Mouse (Mus musculus): ENCODE data around the gene Ugt1a1. TPM values are rescaled to one million over a fixed set of nuclear protein-coding genes. Genes with fewer than 3 reads are reported as not detected.

Ugt1a1 gene
- polyA plus RNA-seq, 2 experiments: 0.17 TPM; not detected in 1

DNA sequence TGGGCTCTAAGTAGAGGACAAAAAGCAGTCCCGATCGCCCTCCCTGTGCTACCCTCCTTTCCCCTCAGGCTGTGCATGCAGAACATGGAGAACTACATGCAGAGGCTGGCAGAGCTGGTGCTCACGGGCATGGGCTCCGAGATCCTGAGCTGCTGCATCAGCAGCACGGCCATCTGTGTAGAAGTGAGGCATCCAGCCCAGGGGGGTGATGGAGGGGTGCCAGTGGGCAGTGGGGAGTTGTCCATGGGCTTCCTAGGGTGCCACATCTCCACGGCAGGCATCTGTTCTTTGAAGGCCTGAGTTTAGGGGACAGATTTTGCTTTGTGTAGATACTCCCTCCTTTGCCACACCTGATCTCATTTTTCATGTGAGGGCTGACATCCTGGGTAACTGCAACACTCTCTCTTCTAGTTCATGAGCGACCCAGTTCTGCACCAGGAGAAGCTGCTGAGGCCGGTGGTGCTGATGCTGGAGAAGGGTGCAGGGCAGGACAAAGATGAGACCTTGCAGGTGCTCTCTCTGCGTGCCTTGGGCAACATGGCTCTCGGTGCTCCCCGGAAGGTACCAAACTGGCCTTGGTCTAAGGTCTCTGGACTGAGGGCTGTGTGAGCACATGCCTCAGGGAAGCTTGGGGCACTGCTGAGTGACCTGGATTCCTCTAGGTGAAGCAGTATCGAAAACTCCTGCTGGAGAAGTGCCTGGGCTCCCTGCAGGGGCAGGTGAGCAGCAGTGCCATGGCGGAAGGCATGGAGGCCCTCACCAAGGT lies 44.4 kb downstream of the Ugt1a1 start:
- WGBS (ENCODE audit: insufficient replicate concordance): 63% methylated on average over 13 of the region's 13 CpGs
- Histone ChIP-seq H3K4me2 (ENCODE audit: low read depth) (no peak overlapping the region), H3K4me1 (replicated peaks; ENCODE audit: control insufficient read depth in 2 of 2, insufficient read depth in 2 of 2, low read length in 1 of 2) (peaks cover 6 to 23% of the 10 kb centered on the region in 2 experiments; a peak in 3 of 4 replicates), H3K27ac (no peak overlapping the region), H3K4me3 (ENCODE audit: insufficient read depth in 1 of 2, low read depth in 2 of 2, low read length in 2 of 2) (no peak overlapping the region), H3K9ac (replicated peaks) (no peak overlapping the region), H3K36me3 (replicated peaks; ENCODE audit: control insufficient read depth, insufficient read depth, low read depth) (peaks cover 3% of the 10 kb centered on the region; the same call in 1 of the 2 replicates), H3K27me3 (ENCODE audit: control insufficient read depth, insufficient read depth, low read length) (no peaks in the 10 kb centered on the region), H3K9me3 (ENCODE audit: control insufficient read depth, low read length) (no peaks in the 10 kb centered on the region; the same call in 1 of the 2 replicates)
- no peak for TF ChIP-seq CTCF (IDR thresholded peaks at IDR 0.05; ENCODE audit: low read depth)
- TF ChIP-seq EP300 (IDR thresholded peaks at IDR 0.05; ENCODE audit: low read depth): no peak
- ATAC-seq (ENCODE audit: insufficient read depth): no peak
- no peak for DNase-seq (ENCODE audit: low read depth in 3 of 3, low spot score in 3 of 3)

DNA sequence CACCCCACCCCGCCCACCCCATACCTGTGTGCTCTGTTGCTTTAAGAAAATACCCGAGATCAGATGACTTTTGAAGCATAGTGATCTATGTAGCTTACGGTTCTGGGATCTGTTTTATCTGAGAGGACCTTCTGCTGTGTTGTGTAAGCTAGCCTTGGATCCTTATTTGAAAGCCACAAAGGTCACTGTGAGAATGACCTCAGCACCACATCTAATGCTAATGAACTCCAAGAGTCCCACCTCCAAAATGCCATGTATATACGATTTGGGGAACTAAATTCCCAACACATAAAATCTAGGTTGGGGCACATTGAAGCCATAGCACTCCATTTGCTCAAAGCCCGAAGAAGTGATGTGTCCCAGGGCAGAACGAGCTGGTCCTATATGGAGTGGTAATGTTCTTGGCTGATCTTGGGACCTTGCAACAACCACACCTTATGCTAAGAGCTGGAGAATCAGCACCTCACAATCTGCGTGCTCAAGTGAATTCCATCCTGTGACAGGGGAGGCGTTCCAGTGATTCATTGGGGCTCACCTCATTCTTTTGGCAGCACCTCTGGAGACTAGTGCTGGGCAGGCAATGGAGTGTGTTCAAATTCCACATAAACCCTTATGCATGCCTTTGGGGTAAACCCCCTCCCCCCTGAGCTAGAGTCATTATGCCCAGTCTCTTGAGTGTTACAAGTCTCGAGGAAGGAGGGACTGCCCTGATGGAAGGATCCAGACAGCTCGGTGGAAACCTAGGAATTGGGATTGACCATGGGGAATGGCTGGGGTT lies 45.3 kb downstream of the Ugt1a1 start:
- ATAC-seq (ENCODE audit: insufficient read depth) (no peak), DNase-seq (ENCODE audit: low read depth in 3 of 3, low spot score in 3 of 3) (no peak)
- 57% methylated on average over 10 of the region's 10 CpGs for WGBS (ENCODE audit: insufficient replicate concordance)
- no peak for TF ChIP-seq CTCF (IDR thresholded peaks at IDR 0.05; ENCODE audit: low read depth)
- TF ChIP-seq EP300 (IDR thresholded peaks at IDR 0.05; ENCODE audit: low read depth): no peak
- Histone ChIP-seq H3K4me3 (ENCODE audit: insufficient read depth in 1 of 2, low read depth in 2 of 2, low read length in 2 of 2) (no peak overlapping the region), H3K27ac (no peak overlapping the region), H3K9me3 (ENCODE audit: control insufficient read depth, low read length) (no peaks in the 10 kb centered on the region; the same call in 1 of the 2 replicates), H3K4me1 (replicated peaks; ENCODE audit: control insufficient read depth in 2 of 2, insufficient read depth in 2 of 2, low read length in 1 of 2) (peaks cover 6 to 32% of the 10 kb centered on the region in 2 experiments; a peak in 3 of 4 replicates), H3K4me2 (ENCODE audit: low read depth) (no peak overlapping the region), H3K27me3 (ENCODE audit: control insufficient read depth, insufficient read depth, low read length) (no peaks in the 10 kb centered on the region), H3K9ac (replicated peaks) (no peak overlapping the region), H3K36me3 (replicated peaks; ENCODE audit: control insufficient read depth, insufficient read depth, low read depth) (peaks cover 10% of the 10 kb centered on the region)

DNA sequence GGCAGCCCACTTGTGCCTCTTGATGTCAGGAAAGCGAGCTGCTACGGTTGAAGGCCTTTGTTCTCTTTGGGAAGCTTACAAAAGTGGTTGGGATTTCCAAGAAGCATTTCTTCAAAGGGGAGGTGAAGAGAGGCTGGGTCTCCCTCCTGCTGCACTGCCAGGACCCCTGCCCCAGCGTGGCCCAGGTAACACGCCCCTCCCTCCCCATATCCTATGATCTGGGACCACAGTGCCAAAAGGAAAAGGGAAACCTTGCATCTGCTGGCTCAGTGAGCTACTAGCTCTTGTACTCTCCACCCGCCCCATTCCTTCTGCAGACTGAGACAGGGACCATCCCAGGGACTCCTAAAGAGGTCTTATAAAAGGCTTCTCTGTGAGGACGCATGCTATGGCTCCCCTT lies 45.9 kb downstream of the Ugt1a1 start:
- Histone ChIP-seq H3K27me3 (ENCODE audit: control insufficient read depth, insufficient read depth, low read length) (no peaks in the 10 kb centered on the region), H3K9me3 (ENCODE audit: control insufficient read depth, low read length) (no peaks in the 10 kb centered on the region; the same call in 1 of the 2 replicates), H3K9ac (replicated peaks) (no peak overlapping the region), H3K4me3 (ENCODE audit: insufficient read depth in 1 of 2, low read depth in 2 of 2, low read length in 2 of 2) (no peak overlapping the region), H3K4me1 (replicated peaks; ENCODE audit: control insufficient read depth in 2 of 2, insufficient read depth in 2 of 2, low read length in 1 of 2) (peaks cover 6 to 37% of the 10 kb centered on the region in 2 experiments; a peak in 3 of 4 replicates), H3K36me3 (replicated peaks; ENCODE audit: control insufficient read depth, insufficient read depth, low read depth) (peaks cover 16% of the 10 kb centered on the region), H3K27ac (no peak overlapping the region), H3K4me2 (ENCODE audit: low read depth) (no peak overlapping the region)
- WGBS (ENCODE audit: insufficient replicate concordance): 66% methylated on average over 6 of the region's 6 CpGs
- TF ChIP-seq CTCF (IDR thresholded peaks at IDR 0.05; ENCODE audit: low read depth) (no peak), EP300 (IDR thresholded peaks at IDR 0.05; ENCODE audit: low read depth) (no peak)
- DNase-seq (ENCODE audit: low read depth in 3 of 3, low spot score in 3 of 3) (no peak), ATAC-seq (ENCODE audit: insufficient read depth) (no peak)

DNA sequence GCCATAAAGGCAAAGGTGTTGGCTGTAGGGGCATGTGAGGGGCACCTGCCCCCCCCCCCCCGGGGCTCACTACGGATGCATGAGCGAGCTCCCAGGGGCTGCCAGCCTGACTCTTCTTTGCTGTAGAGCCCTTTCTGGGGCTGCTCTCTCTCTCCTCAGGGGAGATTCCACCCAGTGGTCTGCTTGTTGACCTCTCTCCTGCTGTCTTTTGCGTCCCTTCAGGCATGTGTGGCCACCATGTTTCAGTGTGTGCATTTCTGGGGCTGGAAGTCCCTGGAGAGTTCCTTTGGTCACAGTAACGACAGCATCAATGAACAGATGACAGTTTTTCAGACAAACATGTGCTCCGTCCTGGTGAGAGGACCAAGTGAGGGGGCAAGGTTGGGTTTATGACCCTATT lies 46.6 kb downstream of the Ugt1a1 start:
- no peak overlapping the region for H3K27ac ChIP-seq
- TF ChIP-seq CTCF (IDR thresholded peaks at IDR 0.05; ENCODE audit: low read depth): no peak
- TF ChIP-seq EP300 (IDR thresholded peaks at IDR 0.05; ENCODE audit: low read depth): no peak
- ATAC-seq (ENCODE audit: insufficient read depth) (no peak), DNase-seq (ENCODE audit: low read depth in 3 of 3, low spot score in 3 of 3) (no peak)
- H3K9ac ChIP-seq (replicated peaks): no peak overlapping the region
- H3K4me3 ChIP-seq (ENCODE audit: insufficient read depth in 1 of 2, low read depth in 2 of 2, low read length in 2 of 2): no peak overlapping the region
- H3K9me3 ChIP-seq (ENCODE audit: control insufficient read depth, low read length): no peaks in the 10 kb centered on the region; the same call in 1 of the 2 replicates
- no peak overlapping the region for H3K4me2 ChIP-seq (ENCODE audit: low read depth)
- 59% methylated on average over 6 of the region's 6 CpGs for WGBS (ENCODE audit: insufficient replicate concordance)
- H3K27me3 ChIP-seq (ENCODE audit: control insufficient read depth, insufficient read depth, low read length): no peaks in the 10 kb centered on the region
- H3K4me1 ChIP-seq (replicated peaks; ENCODE audit: control insufficient read depth in 2 of 2, insufficient read depth in 2 of 2, low read length in 1 of 2): peaks cover 6 to 35% of the 10 kb centered on the region in 2 experiments; a peak in 3 of 4 replicates
- peaks cover 23% of the 10 kb centered on the region for H3K36me3 ChIP-seq (replicated peaks; ENCODE audit: control insufficient read depth, insufficient read depth, low read depth)

Measured in liver, embryonic 14.5 days (tissue).